Mouse (Mus musculus) embryo, embryonic 9.5 days (tissue): Measurements from ENCODE around the gene Cldn12.

Source experiments
- DNase-seq: peaks from one replicate; pipeline ENCODE4 v3.0.0-alpha.2; 2017; ENCODE audit errors: extremely low spot score

The Cldn12 gene

GRCm38 (mm10) chr5:5514196-5515076 lies at the start of gene Cldn12:
Gene Cldn12 (minus strand): TSS chr5:5514958.
- peak; percentile 90 for DNase-seq

- DNase-seq, result no peak
These were observed 47.7 kb upstream of the Cldn12 start for GRCm38 (mm10) chr5:5562435-5562834.

- no peak for DNase-seq
These were observed 46.4 kb upstream of the Cldn12 start for GRCm38 (mm10) chr5:5561041-5561706.

GRCm38 (mm10) chr5:5559798-5560197 lies 45.0 kb upstream of the Cldn12 start:
- DNase-seq, result no peak

- DNase-seq, result peak; percentile 96
These were observed 44.5 kb upstream of the Cldn12 start, which contains the start of gene Gtpbp10 for GRCm38 (mm10) chr5:5559079-5559740. Gene Gtpbp10 (minus strand): TSS chr5:5559538.

- DNase-seq, result no peak
These were observed 36.4 kb upstream of the Cldn12 start for GRCm38 (mm10) chr5:5551110-5551509.

GRCm38 (mm10) chr5:5540385-5540784 lies 25.6 kb upstream of the Cldn12 start:
- no peak for DNase-seq

GRCm38 (mm10) chr5:5539771-5540170 lies 25.0 kb upstream of the Cldn12 start:
- DNase-seq, result no peak

- no peak for DNase-seq
These were observed 21.4 kb upstream of the Cldn12 start for GRCm38 (mm10) chr5:5536131-5536530.

GRCm38 (mm10) chr5:5533656-5534420 lies 19.1 kb upstream of the Cldn12 start:
- DNase-seq, result no peak

- no peak for DNase-seq
These were observed 653 bp upstream of the Cldn12 start for GRCm38 (mm10) chr5:5515411-5515810.

GRCm38 (mm10) chr5:5511401-5511800 lies 3.4 kb downstream of the Cldn12 start:
- DNase-seq, result no peak

- no peak for DNase-seq
These were observed 3.8 kb downstream of the Cldn12 start for GRCm38 (mm10) chr5:5510989-5511388.

- no peak for DNase-seq
These were observed 4.4 kb downstream of the Cldn12 start for GRCm38 (mm10) chr5:5510304-5510887.

GRCm38 (mm10) chr5:5508231-5508630 lies 6.5 kb downstream of the Cldn12 start:
- DNase-seq, result no peak

- DNase-seq, result peak; percentile 61
These were observed 7.0 kb downstream of the Cldn12 start for GRCm38 (mm10) chr5:5507701-5508225.

GRCm38 (mm10) chr5:5504456-5504855 lies 10.3 kb downstream of the Cldn12 start:
- no peak for DNase-seq

- DNase-seq, result no peak
These were observed 11.4 kb downstream of the Cldn12 start for GRCm38 (mm10) chr5:5503381-5503780.

- DNase-seq, result no peak
These were observed 13.2 kb downstream of the Cldn12 start for GRCm38 (mm10) chr5:5501583-5501982.

- no peak for DNase-seq
These were observed 18.4 kb downstream of the Cldn12 start for GRCm38 (mm10) chr5:5496393-5496792.

- no peak for DNase-seq
These were observed 19.7 kb downstream of the Cldn12 start for GRCm38 (mm10) chr5:5495042-5495441.
